Mouse (Mus musculus) small intestine, adult 2 months (tissue): ENCODE measurements around the gene Alpl. TPM values are rescaled to one million over a fixed set of nuclear protein-coding genes. Genes with fewer than 3 reads are reported as not detected.

ENCODE experiments used
- H3K27ac ChIP-seq: fragments of 200-500 bp; 2 replicates; pipeline ENCODE4 v1.5.1; 2012; ENCODE audit warnings: low read depth, low read length, control low read depth, inconsistent platforms; ENCODE audit not compliant: insufficient read depth
- H3K27me3 ChIP-seq: fragments of 200-500 bp; 2 replicates; pipeline ENCODE4 v1.6.1; 2012; ENCODE audit warnings: mild to moderate bottlenecking, moderate library complexity, low read length, inconsistent platforms; ENCODE audit not compliant: control insufficient read depth, insufficient read depth
- H3K36me3 ChIP-seq: fragments of 200-500 bp; 2 replicates; pipeline ENCODE4 v1.6.1; 2012; ENCODE audit warnings: mild to moderate bottlenecking, low read length, control low read depth, inconsistent platforms; ENCODE audit not compliant: control insufficient read depth, insufficient read depth
- H3K4me1 ChIP-seq: fragments of 200-500 bp; 2 replicates; pipeline ENCODE4 v1.6.1; 2012; ENCODE audit warnings: low read length, inconsistent platforms, mixed read lengths; ENCODE audit not compliant: control insufficient read depth, insufficient read depth, insufficient read length
- H3K4me3 ChIP-seq: fragments of 200-500 bp; 2 replicates; pipeline ENCODE4 v1.5.1; 2012; ENCODE audit warnings: low read depth, mild to moderate bottlenecking, control low read depth, inconsistent platforms, low read length, moderate library complexity
- CTCF ChIP-seq: fragments of 200-500 bp; IDR thresholded peaks from 2 replicates; pipeline ENCODE4 v1.5.1; 2012; ENCODE audit warnings: low read depth, mild to moderate bottlenecking, control low read depth, inconsistent platforms, low read length, moderate library complexity, mixed read lengths; ENCODE audit not compliant: insufficient replicate concordance, insufficient read length; ENCODE audit errors: extremely low read depth
- POLR2A ChIP-seq: fragments of 200-500 bp; IDR thresholded peaks from 2 replicates; pipeline ENCODE4 v1.6.1; 2012; ENCODE audit warnings: low read depth, mild to moderate bottlenecking, control low read depth, inconsistent platforms, low read length, moderate library complexity
- WGBS: fragments of 180-500 bp; shearing (Covaris S2); methylation state at CpG from one replicate; pipeline ENCODE4 v1.1.7; 2018; 5-methylcytosine and 5-hydroxymethylcytosine counted together
- polyA plus RNA-seq: library from polyadenylated mRNA; depleted of rRNA; stranded (reverse); fragments of >200 nt; gene quantifications from 2 replicates; pipeline ENCODE4 v1.2.3, GENCODE M21; 2012

Alpl gene
- polyA plus RNA-seq, 1 experiment, result 2.8 TPM

DNA sequence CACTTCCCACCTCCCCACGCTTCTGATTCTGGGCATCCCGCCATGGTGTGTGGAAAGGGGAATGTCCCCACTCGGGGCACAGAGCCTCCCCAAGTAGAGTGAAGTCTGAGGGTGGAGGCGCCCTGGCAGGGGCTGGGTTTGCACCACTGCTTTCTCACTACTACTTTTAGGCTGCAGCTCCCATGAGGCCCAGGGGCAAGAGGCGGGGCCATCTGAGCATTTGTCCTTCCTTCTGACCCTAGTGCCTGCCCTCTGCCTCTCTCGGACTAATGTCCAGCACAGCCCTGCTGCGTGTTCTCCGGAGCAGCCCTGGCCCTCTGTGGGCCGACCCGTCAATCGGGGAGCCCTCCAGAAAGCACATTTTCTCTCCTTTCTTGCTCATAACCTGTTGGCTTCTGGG lies 72.0 kb downstream of the Alpl start:
- 67% methylated on average over 11 of the region's 11 CpGs for WGBS
- 0 out of 2 replicates have a peak overlapping the region, but pooled peaks have one; percentile 18 for H3K27ac ChIP-seq
- no peaks in the 10 kb centered on the region for H3K4me1 ChIP-seq
- H3K36me3 ChIP-seq, result no peaks in the 10 kb centered on the region
- TF ChIP-seq POLR2A (no peak), CTCF (no peak)
- peak overlapping the region; percentile 38 for H3K4me3 ChIP-seq
- no peaks in the 10 kb centered on the region; the same call in 1 of the 2 replicates for H3K27me3 ChIP-seq

DNA sequence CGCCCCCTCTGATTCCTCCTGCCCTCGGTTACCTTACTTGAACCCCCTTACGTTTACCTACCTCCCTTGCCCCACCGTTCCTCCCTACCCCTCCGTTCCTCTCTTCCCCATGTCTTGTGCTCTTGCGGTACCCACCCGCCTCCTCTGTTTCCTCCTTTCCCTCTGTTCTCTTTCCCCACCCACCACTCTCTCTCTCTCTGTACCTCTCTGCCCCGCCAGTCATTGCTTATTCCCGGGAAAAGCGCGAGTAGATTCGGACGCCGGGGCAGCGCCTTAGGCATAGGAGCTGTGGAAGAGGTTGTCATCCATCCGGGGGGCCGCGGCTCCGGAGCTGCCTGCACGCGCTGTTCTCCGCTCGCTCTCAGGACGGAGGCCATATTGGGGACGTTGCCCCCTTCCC lies 72.7 kb downstream of the Alpl start:
- TF ChIP-seq CTCF (no peak), POLR2A (no peak)
- Histone ChIP-seq H3K36me3 (no peaks in the 10 kb centered on the region), H3K27me3 (no peaks in the 10 kb centered on the region), H3K27ac (no peak overlapping the region), H3K4me3 (peak overlapping the region; percentile 38), H3K4me1 (no peaks in the 10 kb centered on the region)
- WGBS, result 64% methylated on average over 25 of the region's 25 CpGs

GRCm38 (mm10) chr4:137722692-137723427 lies 73.3 kb downstream of the Alpl start:
- WGBS, result 36% methylated on average over 12 of the region's 12 CpGs
- Histone ChIP-seq H3K4me1 (no peaks in the 10 kb centered on the region), H3K4me3 (no peak overlapping the region; the same call in 1 of the 2 replicates), H3K27ac (no peak overlapping the region), H3K27me3 (no peaks in the 10 kb centered on the region), H3K36me3 (no peaks in the 10 kb centered on the region)
- TF ChIP-seq POLR2A (no peak), CTCF (peak; percentile 88; the same call in 1 of the 2 replicates)

DNA sequence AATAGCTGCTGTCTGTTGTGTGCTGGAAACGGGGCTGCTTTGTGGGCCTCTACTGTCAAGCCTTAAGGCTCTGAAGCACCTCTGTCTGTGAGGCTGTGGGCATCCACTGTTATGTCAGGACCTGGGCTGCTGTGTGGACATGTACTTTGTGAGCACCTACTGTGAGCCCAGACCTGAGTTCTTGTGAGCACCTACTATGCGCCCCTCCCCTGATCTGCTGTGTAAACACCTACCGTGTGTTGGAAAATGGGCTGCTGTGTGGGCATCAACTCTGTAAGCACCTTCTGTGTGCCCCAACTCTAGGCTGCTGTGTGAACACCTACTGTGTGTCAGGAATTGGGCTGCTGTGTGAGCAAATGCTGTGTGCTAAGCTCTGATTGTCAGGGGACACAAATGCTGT lies 74.0 kb downstream of the Alpl start:
- Histone ChIP-seq H3K4me1 (no peaks in the 10 kb centered on the region), H3K4me3 (no peak overlapping the region), H3K27me3 (no peaks in the 10 kb centered on the region), H3K36me3 (no peaks in the 10 kb centered on the region), H3K27ac (no peak overlapping the region)
- no peak for TF ChIP-seq CTCF
- no peak for TF ChIP-seq POLR2A
- WGBS, result 74% methylated on average over 3 of the region's 3 CpGs

DNA sequence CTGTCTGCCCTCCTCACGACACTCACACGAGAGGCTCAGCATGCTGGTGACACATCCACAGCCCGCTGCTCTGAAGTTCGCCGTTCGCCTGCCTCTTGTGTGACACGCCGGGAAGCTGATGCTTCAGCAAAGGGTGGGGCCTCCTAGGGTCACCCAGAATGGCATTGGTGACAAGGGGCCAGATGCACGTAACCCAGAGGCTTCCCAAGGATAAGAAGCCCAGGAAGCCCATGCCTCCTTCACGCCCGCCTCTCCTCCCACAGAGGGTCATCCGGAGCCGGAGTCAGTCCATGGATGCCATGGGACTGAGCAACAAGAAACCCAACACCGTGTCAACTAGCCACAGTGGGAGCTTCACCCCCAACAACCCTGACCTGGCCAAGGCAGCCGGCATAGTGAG lies 74.6 kb downstream of the Alpl start:
- peaks cover 1% of the 10 kb centered on the region for H3K4me1 ChIP-seq
- WGBS, result 89% methylated on average over 15 of the region's 15 CpGs
- no peaks in the 10 kb centered on the region for H3K27me3 ChIP-seq
- H3K36me3 ChIP-seq, result no peaks in the 10 kb centered on the region
- no peak for TF ChIP-seq CTCF
- TF ChIP-seq POLR2A, result no peak
- H3K27ac ChIP-seq, result no peak overlapping the region
- H3K4me3 ChIP-seq, result no peak overlapping the region

GRCm38 (mm10) chr4:137719378-137720077 lies 76.7 kb downstream of the Alpl start:
- Histone ChIP-seq H3K27ac (no peak overlapping the region), H3K4me1 (peaks cover 5% of the 10 kb centered on the region), H3K27me3 (no peaks in the 10 kb centered on the region), H3K4me3 (no peak overlapping the region), H3K36me3 (no peaks in the 10 kb centered on the region)
- WGBS, result 71% methylated on average over 15 of the region's 15 CpGs
- TF ChIP-seq CTCF (no peak), POLR2A (no peak)

GRCm38 (mm10) chr4:137717671-137718070 lies 78.5 kb downstream of the Alpl start:
- H3K4me1 ChIP-seq, result peaks cover 15% of the 10 kb centered on the region
- no peaks in the 10 kb centered on the region for H3K36me3 ChIP-seq
- H3K27ac ChIP-seq, result no peak overlapping the region
- H3K27me3 ChIP-seq, result no peaks in the 10 kb centered on the region
- no peak overlapping the region for H3K4me3 ChIP-seq
- WGBS, result 83% methylated on average over 15 of the region's 15 CpGs
- TF ChIP-seq POLR2A (no peak), CTCF (no peak)
